Mouse (Mus musculus) monocyte, adult 2 months (primary cell): Measurements from ENCODE around the gene Megf11.

Source experiments
- DNase-seq, 2 experiments: peaks; one replicate each; pipeline ENCODE4 v3.0.0; 2022; ENCODE audit warnings: low spot score in 2 of 2, low read depth in 1 of 2

Megf11 gene

DNA sequence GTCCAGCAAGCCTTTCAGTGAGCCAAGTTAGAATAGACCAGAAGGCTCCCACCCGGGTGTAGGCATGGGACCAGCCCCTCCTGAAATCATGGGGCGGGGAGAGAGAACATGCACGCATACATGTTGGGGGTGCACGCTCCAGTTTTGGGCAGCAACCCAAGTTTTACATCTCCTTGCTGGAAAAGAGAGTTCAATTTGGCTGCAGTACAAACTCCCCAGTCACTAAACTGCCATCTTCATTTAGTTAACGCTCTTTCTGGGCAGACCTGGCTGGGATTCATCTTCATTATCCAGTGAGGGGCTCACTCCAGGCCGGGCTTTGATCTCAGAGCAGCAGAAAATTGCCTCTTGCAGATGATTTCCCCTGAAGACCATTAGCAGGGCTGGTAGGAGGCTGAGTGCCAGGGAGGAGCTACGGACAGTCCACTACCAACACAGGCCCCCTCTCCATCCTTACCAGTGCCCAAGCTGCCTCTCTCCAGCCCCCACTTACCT, 218.8 kb downstream of the Megf11 start:
- DNase-seq, result no peak

DNA sequence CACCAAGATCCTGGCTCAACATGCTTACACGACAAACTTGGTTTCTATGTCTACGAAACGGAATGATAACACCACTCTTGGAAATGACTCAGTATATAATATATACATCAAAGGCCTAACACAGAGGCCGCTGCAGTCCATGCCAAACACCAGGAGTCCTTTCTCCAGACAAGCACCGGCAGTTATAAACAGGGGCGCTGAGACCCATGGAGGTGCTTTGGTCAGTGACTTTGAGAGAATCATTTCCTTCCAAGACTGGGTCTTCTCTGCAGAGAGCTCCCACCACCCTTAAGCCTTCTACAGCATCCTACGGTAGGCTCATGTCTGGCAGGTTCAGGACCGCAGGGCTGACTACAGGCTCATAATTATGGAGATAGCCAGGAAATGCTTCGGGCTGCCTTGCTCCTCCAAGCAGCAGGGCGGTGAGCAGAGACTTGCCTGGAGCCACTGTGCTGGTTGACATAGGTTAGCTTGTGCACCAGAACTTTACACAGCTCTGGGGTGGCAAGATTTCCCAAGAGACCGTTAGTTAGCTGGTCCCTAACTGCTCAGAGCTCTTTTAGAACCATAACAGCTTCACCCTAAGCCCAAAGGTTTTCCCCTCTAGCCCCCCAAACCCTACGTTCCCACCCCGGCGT, 219.8 kb downstream of the Megf11 start:
- DNase-seq, result no peak

DNA sequence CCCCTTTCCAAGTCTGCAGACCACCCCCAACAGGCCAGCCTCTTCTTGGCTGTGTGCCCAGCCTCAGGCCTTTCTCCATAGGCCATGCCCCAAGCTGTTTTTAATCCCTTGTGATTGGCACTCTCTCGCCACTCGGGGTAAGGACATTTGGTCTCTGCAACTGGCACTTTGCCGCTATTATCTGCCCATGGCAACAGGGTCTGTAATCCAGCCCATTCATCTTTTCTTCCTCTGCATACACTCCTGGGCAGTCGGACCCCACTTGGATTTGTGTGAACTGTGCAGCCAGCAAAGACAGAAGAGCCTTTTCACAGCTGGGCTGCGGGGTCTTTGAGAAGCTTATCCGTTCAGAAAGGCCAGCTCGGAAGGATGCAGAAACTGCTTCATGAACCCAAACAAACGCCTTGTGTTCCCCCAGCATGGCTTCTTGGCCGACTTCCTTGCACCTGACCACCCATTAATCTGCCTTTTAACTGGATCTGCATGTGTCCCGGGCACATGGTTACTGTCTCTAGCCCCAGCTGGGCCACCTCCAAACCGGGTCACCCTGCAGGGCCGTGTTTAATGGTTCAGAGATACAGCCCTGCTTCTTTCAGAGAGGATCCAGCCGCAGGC, 220.4 kb downstream of the Megf11 start:
- DNase-seq, result no peak

DNA sequence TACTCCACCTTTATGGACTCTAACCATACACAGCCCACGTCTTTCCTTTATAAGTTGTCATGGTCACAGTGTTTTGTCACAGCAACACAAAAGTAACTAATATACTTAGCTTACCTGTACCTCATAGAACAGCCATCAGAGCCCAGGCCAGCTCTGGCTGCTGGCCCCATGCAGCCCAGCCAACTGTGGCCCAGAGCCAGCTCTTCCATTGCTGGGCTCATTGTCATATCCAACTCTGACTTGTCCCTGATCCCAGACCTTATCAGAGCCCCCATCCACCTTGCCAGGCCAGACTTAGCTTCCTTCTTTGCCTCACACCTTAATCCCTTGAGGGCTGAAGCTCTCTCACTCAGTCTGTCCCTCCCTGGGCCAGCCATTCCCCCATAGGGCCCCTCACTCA, 221.6 kb downstream of the Megf11 start:
- no peak for DNase-seq

DNA sequence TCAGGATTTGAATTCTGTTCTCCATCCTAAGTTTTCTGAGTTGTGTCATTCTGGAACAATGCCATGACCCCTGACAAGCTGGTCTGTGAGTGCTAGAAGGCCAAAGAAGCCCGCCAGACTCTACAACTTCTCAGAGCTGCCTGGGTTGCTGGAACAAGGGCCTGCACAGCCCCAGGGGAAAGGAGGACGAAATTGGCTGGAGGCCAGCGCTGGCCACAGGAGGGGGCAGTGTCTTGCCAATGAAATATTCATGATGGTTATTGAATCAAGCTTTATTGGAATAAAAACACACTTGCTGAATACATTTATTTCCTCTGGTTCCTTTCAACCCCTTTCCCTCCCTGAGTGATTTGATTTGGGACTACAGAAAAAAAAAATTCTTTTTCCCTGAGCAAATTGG, 224.1 kb downstream of the Megf11 start:
- DNase-seq, result no peak

DNA sequence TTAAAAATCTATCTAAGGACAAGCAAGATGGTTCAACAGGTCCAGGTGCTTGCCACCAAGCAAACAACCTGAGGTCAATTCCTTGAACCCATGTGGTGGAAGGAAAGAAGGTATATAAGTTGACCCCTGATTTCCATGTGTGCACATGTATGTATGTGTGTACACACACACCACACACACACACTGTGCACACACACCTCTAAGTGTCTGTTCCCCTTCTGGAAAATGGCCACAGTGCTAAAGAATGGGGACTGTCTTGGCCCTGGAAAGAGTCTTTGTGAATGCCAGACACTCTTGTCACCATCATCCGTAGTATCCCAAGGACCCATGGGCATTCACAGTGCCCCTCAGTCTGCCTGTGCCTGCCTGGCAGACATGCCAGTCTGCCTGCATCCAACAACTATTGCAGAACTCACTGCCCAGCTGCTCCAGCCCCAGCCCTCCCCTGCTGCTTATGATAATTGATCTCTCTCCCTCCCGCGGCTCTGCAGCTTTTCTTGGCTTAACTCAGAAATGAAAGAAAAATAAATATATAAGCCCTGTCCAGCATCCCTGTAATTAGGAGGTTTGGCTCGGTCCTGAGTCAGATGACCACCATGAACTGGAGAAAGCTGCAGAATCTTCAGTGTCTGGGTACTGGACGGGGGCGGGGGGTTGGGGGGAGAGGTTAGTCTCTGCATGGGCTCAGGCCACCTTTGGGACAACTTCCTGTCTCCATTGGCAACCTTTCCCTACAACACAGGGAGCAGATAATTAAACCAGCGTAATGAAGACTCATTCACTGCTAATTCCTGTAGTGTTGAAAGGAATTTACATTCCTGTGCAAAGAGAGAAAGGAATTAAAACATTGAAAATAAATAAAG, 226.9 kb downstream of the Megf11 start:
- DNase-seq, result no peak

DNA sequence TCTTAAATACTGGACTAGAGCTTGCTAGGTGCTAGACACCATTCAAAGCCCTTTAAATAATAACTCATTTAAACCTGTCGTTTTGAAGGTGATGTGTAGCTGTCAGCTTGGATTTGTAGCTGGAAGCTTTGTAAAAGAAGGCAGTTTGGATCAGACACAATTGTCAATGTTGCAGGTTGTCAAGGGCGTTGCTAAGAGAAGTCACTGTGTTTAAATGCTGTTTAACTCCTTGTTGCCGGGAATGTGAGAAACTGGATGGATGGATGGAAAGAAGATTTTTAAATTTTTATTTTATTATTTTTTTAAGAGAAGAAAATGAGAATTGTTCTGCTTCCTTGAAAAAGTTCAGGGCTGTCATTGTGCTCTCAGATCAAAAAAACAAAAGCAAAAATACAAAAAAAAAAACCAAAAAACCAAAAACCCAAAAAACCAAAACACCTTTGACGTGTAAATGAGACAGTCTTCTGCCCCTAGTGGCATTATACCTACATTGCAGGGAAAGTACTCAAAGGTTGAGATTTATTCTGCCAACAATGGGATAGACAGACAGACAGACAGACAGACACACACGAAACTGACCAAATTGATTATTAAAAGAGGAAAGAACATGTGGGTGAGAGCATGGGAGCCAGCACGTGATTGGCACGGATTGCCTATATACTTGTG, 227.7 kb downstream of the Megf11 start:
- no peak for DNase-seq

DNA sequence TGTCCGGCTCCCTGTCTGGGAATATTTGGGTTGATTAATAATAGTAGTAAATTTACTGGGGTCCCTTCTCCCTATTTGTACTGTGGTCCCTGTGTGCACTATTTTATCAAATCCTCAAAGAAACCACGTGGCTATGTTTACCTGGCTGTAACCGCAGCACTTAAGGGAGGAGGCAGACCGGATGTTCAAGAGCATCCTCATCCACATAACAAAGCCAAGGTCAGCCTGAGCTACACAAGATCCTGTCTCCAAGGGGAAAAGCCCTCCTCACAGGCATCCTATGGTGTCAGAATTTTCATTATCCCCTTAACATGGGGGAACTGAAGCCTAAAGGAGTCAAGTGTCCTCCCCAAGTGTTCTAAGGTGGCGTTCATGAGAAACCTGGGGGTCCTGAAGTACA, 232.0 kb downstream of the Megf11 start:
- DNase-seq, result no peak

DNA sequence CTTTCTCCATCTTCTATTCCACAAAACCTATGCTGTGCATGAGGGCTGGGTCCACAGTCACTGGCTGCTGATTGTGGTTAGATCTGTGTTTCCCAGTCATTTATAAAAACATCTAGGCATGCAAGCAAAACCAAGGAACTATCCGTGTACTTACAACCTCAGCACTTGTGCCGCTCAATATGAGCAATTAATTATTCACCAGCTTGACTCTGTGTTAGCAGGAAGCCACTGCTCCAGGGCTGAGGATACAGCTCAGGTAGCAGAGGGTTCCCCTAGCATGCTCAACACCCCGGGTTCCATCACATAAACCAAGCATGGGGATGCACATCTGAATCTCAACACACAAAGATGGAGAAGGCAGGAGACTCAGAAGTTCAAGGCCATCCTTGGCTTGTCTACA, 233.0 kb downstream of the Megf11 start:
- DNase-seq, result no peak

DNA sequence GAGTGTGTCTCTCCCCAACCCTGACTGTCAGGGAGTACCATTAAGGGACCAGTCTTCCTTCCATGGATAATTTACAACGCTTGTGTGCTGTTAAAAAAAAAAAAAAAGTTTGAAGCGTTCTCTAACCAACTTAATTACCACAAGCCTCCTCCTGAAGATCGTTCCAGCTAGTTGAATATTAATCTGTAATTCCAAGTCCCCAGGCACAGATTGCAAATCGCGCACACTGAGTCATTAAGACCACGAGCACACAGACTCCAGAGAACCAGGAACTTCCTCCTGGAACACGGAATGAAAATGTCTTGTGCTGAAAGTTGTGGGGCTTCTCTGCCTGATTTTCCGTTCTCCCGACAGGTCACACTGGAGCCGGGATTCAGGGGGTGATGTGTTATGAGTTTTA, 234.0 kb downstream of the Megf11 start:
- no peak for DNase-seq

DNA sequence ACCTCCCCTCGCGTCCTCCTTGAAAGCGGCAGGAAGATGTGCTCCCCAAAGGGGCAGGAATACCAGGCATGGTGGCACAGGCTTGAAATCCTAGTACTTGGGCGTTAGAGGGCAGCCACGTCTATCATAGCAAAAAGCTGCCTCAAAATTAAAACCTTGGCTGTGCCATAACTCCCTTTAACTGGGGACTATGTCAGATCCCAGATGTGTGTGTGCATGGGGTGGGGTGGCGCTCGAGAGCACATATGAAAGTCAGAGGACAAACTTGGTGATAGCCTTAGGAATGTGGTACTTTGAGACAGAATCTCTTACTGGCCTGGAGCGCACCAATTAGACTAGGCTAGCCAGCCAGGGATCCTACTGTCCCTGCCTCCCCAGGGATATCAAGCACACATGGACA, 235.2 kb downstream of the Megf11 start:
- no peak for DNase-seq

DNA sequence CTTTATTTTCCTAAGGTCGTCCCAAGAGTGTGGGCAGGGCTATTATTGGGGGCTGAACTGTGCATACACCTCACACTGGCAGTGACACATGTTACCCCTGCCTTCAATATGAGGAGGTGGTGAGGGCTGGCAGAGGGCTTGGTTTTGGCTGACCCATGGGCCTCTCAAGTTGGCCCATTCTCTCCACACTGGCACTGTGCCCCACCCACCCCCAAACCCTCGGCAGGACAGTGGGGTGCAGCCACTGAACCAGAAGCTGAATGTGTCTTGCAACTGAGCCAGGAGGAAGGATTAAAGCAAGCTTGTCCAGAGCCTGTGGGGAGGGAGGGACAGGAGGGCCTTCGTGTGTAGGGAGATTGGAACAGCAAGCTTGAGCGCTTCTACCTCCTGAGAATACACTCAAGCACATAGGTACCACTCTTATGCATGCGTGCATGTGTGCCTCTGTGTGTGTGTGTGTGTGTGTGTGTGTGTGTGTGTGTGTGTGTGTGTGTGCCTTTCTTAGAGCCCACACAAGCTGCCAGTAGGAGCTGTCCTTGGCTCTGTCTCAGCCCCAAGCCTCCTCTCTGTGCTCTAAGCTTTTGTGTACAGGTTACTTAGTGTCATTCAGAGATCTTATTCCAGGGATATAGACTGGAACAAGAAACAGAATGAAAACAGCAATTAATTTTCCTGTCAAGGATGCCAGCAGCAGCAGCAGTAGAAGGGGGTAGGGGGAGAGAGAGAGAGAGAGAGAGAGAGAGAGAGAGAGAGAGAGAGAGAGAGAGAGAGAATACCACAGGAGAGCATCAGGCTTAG, 236.3 kb downstream of the Megf11 start:
- DNase-seq, result no peak

DNA sequence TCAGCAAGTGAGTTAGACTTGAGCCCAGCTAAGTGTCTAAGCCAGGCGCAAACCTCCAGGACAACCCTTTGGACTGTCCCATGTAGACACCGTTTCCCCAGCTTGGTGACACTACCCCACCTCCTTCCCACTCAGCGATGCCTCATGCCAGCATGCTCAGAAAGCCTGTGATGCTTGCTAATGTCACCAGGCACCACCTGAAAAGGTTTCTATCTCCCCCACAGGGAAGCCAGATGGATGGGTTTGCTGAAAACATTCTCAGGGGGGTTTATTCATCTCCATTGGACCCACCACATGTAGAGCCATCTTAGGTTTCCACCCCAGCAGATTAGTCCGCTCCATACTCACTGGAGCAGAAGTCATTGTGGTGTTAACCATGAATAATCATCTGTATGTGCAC, 237.9 kb downstream of the Megf11 start:
- DNase-seq, result no peak

DNA sequence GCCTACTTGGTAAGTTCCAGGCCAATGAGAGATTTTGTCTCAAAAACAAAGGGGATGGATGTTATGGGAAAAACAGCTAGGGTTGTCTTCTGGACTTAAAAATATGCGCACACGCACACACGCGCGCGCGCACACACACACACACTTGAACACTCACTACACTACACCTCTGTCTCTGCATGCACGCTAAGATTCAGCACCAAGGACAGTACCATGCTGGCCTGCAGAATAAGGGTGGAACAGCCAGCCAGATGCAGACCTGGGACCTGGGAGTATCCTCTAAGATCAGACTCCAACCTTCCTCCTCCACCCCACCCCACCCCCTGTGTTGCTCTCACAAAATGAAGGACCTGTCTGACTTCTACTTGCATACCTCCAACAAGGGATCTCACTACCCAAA, 239.1 kb downstream of the Megf11 start:
- no peak for DNase-seq

DNA sequence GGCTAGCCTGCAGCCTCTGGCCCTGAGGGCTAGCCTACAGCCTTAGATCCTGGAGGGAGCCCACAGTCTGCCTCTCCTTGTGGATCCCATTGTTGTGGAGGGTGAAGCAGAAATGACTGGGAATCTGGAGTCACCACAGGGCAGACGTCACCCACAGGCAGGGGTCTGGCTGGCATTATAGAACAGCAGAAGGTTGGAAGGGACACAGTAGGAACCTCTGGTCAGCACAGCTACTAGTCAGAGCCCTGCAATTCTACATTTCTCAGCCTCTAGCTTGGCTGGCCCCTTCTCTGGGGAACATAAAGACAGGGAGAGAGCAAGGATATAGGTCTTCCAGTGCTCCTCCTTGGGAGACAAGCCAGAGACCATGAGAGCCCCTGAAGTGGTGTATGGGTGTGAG, 244.4 kb downstream of the Megf11 start:
- no peak for DNase-seq

DNA sequence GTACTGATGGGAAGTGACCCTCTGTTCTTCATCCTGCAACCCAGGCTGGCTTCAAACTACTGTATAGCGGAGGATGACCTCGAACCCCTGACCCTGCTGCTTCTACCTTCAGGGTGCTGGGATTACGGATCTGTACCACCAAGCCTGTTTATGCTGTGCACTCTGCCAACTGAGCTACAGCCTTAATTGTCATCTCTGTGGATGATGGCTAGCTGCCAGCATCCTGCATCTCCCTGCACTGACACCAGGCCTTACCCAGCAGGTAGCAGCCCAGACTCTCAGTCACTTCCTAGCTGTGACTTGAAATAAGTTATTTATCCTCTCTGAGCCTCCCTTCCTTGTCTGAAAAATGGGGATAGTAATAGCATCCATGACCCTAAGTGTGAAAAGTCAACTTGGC, 247.7 kb downstream of the Megf11 start:
- no peak for DNase-seq

DNA sequence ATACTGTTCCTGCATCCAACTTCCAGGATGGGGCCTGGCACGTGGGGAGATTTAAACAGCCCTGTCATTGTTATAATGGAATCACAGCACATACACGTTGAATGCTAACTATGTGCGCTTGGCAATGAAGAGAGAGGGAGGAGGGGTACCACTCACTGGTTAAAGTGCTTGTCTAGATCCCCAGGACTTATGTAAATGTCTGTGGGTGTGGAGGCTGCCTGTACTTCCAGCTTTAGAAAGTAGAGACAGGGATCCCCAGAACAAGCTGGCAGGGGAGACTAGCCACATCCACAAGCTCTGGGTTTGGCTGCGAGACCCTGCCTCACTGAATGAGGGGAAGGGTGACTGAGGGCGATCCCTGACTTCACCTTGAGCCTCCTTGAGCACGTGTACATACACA, 250.7 kb downstream of the Megf11 start:
- DNase-seq, result no peak

DNA sequence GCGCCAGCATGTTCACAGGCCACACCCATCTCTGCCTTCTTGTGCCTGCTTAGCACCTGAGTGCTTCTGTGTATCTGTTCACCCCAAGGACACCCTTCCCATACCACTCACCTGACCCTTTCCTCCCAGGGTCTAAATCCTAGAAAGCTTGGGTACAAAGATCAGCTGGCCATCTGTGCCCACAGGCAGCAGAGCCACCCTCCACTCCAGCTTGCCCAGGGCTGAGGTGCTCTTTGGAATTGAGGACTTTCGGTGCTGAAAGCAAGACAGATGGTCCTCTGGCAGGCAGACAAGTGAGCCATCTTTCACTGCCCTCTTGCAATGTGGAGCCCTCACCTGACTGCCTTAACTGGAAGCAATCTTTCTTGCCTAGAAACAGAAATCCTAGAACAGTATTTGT, 251.5 kb downstream of the Megf11 start:
- no peak for DNase-seq

DNA sequence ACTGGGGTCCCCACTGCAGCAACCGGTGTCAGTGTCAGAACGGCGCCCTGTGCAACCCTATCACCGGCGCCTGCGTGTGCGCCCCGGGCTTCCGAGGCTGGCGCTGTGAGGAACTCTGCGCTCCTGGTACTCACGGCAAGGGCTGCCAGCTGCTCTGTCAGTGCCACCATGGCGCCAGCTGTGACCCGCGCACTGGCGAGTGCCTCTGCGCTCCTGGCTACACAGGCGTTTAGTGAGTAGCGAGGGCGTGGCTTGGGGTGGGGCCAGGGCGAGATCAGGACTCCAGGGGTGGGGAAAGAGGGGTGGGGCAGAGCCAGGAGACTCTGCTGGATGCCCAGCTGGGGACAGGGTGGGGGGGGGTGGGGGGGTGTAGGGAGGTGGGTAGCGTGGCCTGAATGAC, 252.8 kb downstream of the Megf11 start:
- no peak for DNase-seq

DNA sequence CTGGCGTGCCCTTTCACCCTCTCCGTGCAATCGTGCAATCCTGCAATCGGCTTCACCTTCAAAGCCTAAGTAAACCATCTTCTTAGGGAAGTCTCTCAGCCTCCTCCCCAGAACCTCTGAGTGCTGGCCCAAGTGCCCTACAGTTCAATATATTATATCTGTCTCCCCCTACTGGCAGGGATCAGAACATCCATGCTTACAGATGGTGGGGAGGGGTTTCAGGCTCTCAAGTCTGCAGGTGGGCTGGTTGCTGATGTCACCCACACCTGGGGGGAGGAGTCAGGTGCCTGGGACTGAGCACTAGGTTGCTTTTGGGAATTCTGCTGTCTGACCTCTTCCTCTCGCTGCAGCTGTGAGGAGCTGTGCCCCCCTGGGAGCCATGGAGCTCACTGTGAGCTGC, 254.2 kb downstream of the Megf11 start:
- no peak for DNase-seq

DNA sequence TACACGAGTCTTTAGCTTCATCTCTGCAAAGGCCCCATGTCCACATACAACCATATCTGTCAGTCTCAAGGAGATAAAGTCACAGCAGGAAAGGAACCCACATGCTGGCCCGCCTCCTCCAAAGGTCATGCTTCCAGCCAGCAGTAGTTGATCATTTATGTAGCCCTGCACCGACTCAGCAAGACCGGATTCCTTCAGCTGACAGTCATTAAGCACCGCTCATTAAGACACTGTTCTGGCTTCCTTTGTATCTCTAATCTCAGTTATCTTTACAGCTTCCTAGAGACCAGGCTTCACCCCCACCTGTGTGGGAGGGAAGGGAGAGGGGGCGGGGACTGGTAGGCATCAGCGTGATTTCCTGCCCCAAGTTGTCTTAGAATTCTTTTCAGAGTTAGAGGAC, 258.7 kb downstream of the Megf11 start:
- DNase-seq, result no peak
